Mouse (Mus musculus) stomach, embryonic 14.5 days (tissue): ENCODE results near the gene Olfr666. TPM values are rescaled to one million over a fixed set of nuclear protein-coding genes. Genes with fewer than 3 reads are reported as not detected.
"Not testable (repeated sequence)": the region's sequence is repeated elsewhere in the genome, so short reads cannot be mapped to it uniquely, and the experiment has no call there.

Source experiments
- ATAC-seq: fragments of 200-750 bp; cut with Nextera tagmentation; 2 replicates; pipeline ENCODE4 v1.8.0; 2017; ENCODE audit warnings: low read depth, moderate TSS enrichment; ENCODE audit not compliant: insufficient number of reproducible peaks, insufficient read depth, low FRiP score
- H3K27ac ChIP-seq: fragments of 300-500 bp; sonication (generic); 2 replicates; pipeline ENCODE4 v1.5.1; 2014; ENCODE audit warnings: mild to moderate bottlenecking, low read length, moderate library complexity, mixed read lengths
- H3K27me3 ChIP-seq: fragments of 300-500 bp; sonication (generic); 2 replicates; pipeline ENCODE4 v1.6.1; 2014; ENCODE audit warnings: low read length, control low read depth, mixed read lengths; ENCODE audit not compliant: control insufficient read depth, insufficient read depth
- H3K36me3 ChIP-seq: fragments of 300-500 bp; sonication (generic); 2 replicates; pipeline ENCODE4 v1.6.1; 2014; ENCODE audit warnings: mild to moderate bottlenecking, control low read depth, low read length, moderate library complexity, mixed read lengths; ENCODE audit not compliant: control insufficient read depth, insufficient read depth
- H3K4me1 ChIP-seq: fragments of 300-500 bp; sonication (generic); 2 replicates; pipeline ENCODE4 v1.6.1; 2014; ENCODE audit warnings: low read length, control low read depth, mixed read lengths; ENCODE audit not compliant: control insufficient read depth, insufficient read depth
- H3K4me2 ChIP-seq: fragments of 300-500 bp; sonication (generic); replicated peaks from 2 replicates; pipeline ENCODE4 v1.6.1; 2014; ENCODE audit warnings: low read depth, low read length, control low read depth
- H3K4me3 ChIP-seq: fragments of 300-500 bp; sonication (generic); 2 replicates; pipeline ENCODE4 v1.5.1; 2014; ENCODE audit warnings: low read depth, low read length, control low read depth
- H3K9ac ChIP-seq: fragments of 300-500 bp; sonication (generic); replicated peaks from 2 replicates; pipeline ENCODE4 v1.6.1; 2014; ENCODE audit warnings: low read depth, mild to moderate bottlenecking, control low read depth, low read length, moderate library complexity, mixed read lengths
- H3K9me3 ChIP-seq: fragments of 300-500 bp; sonication (generic); 2 replicates; pipeline ENCODE4 v1.6.1; 2016; ENCODE audit warnings: low read depth, low read length, control low read depth; ENCODE audit not compliant: control insufficient read depth
- WGBS: fragments of 180-500 bp; shearing (Covaris S2); extraction: QIAGEN DNeasy Blood & Tissue Kit; methylation state at CpG from one replicate; pipeline ENCODE4 v1.1.7; 2014; 5-methylcytosine and 5-hydroxymethylcytosine counted together
- polyA plus RNA-seq: library from polyadenylated mRNA; unstranded; fragments of >200 nt; fragmentation: Nextera tagmentation; extraction: Ambion mirVana; gene quantifications from 2 replicates; pipeline ENCODE4 v1.2.1, GENCODE M21; 2014

Gene Olfr666
- polyA plus RNA-seq, 1 experiment from 2014 or later, result not detected

DNA sequence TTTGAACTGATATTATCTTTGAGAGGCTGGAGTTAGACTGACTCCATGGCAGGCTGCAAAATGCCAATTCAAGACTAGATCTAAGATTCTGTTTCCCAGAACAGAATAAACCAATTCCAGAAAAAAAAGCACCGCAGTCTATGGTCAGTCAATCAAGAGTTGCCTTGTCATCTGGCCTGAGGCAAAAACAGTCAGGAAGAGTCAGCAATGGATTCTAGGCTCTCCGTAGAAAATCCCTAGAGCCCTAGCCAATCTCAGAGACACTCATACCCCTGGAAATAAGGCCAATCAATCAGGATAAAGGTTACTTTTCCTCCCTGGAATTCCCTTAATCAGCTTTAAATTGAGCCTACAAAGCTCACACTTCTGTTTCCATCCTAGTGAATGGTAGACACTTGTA lies 44.2 kb downstream of the Olfr666 start:
- 84% methylated on average over 2 of the region's 2 CpGs for WGBS
- H3K9me3 ChIP-seq, H3K27me3 ChIP-seq, H3K4me1 ChIP-seq, H3K27ac ChIP-seq, ATAC-seq, H3K36me3 ChIP-seq, H3K4me2 ChIP-seq, H3K4me3 ChIP-seq, H3K9ac ChIP-seq: not testable (repeated sequence)

DNA sequence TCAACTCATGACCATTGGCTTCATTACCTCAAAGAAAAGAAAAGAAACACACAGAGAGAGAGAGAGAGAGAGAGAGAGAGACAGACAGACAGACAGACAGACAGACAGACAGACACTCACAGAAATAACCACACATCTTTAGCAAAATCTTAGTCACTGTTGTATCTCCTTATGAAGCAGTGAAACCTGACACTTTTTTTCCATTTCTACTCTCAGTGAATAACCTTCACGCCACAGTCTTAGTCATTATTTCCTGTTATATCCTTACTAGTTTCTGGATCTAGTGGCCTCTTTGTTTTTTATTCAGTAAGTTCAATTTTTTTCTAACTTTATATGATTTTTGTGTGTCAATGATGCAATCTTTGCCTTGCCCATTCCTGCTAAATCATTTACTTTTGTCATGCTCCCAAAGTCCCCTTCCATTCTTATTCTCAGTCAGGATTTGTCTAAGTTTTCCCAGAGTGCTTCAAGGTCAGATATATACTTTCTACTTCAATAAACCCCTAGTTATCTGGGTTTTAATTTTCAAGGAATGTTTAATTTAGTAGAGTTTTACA lies 51.9 kb downstream of the Olfr666 start:
- H3K36me3 ChIP-seq, result no peaks in the 10 kb centered on the region
- H3K9me3 ChIP-seq, result no peaks in the 10 kb centered on the region
- no peak for ATAC-seq
- H3K27me3 ChIP-seq, result no peaks in the 10 kb centered on the region
- H3K4me1 ChIP-seq, result no peaks in the 10 kb centered on the region
- no peak overlapping the region for H3K4me2 ChIP-seq
- H3K9ac ChIP-seq, result no peak overlapping the region
- H3K27ac ChIP-seq, result no peak overlapping the region
- WGBS, result 60% methylated on average over 1 of the region's 1 CpGs
- H3K4me3 ChIP-seq, result no peak overlapping the region

DNA sequence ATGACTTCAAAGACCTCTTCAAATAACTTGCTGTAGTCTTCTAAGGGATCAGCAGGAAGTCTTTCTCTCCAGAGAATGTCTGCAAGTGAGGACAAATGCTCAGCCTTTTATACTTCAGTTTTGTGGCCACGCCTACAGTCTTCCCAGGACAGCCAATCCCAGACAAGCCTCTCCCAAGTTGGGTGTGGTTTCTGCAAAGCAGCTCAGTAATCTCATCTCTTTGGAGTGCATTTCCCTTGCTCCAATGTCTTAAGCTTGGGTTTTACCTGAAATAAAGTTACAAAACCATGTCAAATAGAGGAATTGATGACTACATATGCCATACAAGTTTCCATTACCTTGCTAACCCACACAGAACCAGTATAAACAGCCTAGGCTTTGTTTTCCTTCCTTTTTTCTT lies 53.2 kb downstream of the Olfr666 start, which contains the start of gene Usp17lb:
TSS of gene Usp17lb (minus strand) at position 101 of the 400 bp plus-strand sequence.
- Histone ChIP-seq H3K9ac (no peak within 1 kb of the TSS), H3K4me1 (no peaks in the 10 kb centered on the region), H3K4me2 (no peak within 1 kb of the TSS), H3K4me3 (no peak within 1 kb of the TSS), H3K36me3 (no peaks in the 10 kb centered on the region), H3K27ac (no peak within 1 kb of the TSS), H3K9me3 (no peaks in the 10 kb centered on the region), H3K27me3 (no peaks in the 10 kb centered on the region)
- ATAC-seq, result no peak
- WGBS, result 67% methylated on average over 1 of the region's 1 CpGs

Other genes with a start within 250 kb of the Olfr666 start
- not detected in 2 replicates for gene Olfr658, start 248.6 kb downstream of the Olfr666 start, polyA plus RNA-seq
- gene Olfr659, start 229.2 kb downstream of the Olfr666 start, polyA plus RNA-seq, result not detected in 2 replicates
- gene Olfr661, start 209.5 kb downstream of the Olfr666 start, polyA plus RNA-seq, result not detected in 2 replicates
- not detected in 2 replicates for gene Usp17le, start 118.5 kb downstream of the Olfr666 start, polyA plus RNA-seq
- not detected in 2 replicates for gene Usp17lb, start 53.3 kb downstream of the Olfr666 start, polyA plus RNA-seq
- not detected in 2 replicates for gene Usp17la, start 38.9 kb downstream of the Olfr666 start, polyA plus RNA-seq
- not detected in 2 replicates for gene Olfr665, start 17.9 kb downstream of the Olfr666 start, polyA plus RNA-seq
- gene Olfr667, start 25.5 kb upstream of the Olfr666 start, polyA plus RNA-seq, result not detected in 2 replicates
- not detected in 2 replicates for gene Olfr668, start 32.1 kb upstream of the Olfr666 start, polyA plus RNA-seq
- not detected in 2 replicates for gene Olfr669, start 38.3 kb upstream of the Olfr666 start, polyA plus RNA-seq
- gene Olfr670, start 66.7 kb upstream of the Olfr666 start, polyA plus RNA-seq, result not detected in 2 replicates
- gene Olfr671, start 83.2 kb upstream of the Olfr666 start, polyA plus RNA-seq, result not detected in 2 replicates
- gene Olfr672, start 106.1 kb upstream of the Olfr666 start, polyA plus RNA-seq, result not detected in 2 replicates
- not detected in 2 replicates for gene Olfr675, start 132.5 kb upstream of the Olfr666 start, polyA plus RNA-seq
- gene Olfr676, start 136.7 kb upstream of the Olfr666 start, polyA plus RNA-seq, result not detected in 2 replicates
- not detected in 2 replicates for gene Olfr677, start 155.4 kb upstream of the Olfr666 start, polyA plus RNA-seq
- gene Olfr678, start 168.5 kb upstream of the Olfr666 start, polyA plus RNA-seq, result not detected in 2 replicates
- not detected in 2 replicates for gene Olfr679, start 185.3 kb upstream of the Olfr666 start, polyA plus RNA-seq
- gene Olfr680-ps1, start 196.9 kb upstream of the Olfr666 start, polyA plus RNA-seq, result not detected in 2 replicates
- not detected in 2 replicates for gene Olfr681, start 220.9 kb upstream of the Olfr666 start, polyA plus RNA-seq